Comparison of ENCODE assay signal across 8 mouse cellular contexts in the genomic region with DNA sequence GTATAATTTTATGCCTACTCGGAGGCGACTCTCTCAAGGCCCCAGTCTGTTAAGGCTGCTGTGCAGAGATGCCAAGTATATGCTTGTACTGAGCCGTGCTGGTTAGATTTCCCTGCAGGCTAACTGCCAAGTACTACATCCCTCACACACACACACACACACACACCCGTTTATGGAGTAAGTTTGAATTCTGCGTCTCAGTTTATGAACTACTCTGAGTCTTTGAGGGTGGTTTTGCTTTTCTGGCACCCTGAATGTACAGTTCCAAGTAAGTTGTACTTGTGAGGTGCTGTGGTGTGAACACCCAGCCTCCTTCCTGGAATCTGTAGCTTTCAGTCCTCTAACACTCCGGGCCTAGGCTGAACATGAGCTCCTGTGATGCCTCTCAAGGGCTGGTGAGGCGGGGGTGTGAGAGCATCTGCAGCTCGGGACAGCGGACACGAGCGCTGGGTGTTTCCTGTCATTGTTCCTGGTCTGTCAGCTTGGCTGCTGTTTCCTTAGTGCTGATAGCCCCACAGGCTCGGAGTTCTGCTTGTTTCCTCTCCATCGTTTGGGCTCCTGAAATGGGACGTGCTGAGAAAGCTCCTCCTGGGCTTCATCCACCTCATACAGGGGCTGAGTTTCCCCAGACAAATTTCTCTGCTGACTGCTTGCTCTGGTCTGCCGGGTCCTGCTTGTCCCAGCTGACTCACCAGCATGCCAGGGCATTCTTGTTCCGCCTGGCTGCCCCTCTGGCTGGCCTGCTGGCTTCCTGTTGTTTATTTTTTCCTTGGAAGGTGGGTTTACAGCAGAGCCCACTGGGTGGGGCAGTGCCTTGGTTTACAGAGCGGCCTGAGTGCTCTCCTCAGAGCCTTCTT. TPM values are rescaled to one million over a fixed set of nuclear protein-coding genes. Genes with fewer than 3 reads are reported as not detected.
DNase-seq lines count a peak whose midpoint lies in the region; ATAC-seq and TF ChIP-seq lines count a peak whose summit lies in the region.

No protein-coding gene starts in this region.

- no peak for DNase-seq in gastrocnemius, adult 2 months
- DNase-seq in gastrocnemius, adult 18-20 months (ENCODE audit: low spot score), result no peak
- peak; percentile 70 for DNase-seq in NIH3T3 (ENCODE audit: low read depth)
- DNase-seq in heart, adult 11 months, result peak; percentile 99
- no peak for DNase-seq in urinary bladder, adult 2 months (ENCODE audit: low spot score)
- DNase-seq in thymus, postnatal 25 days, result no peak

- H3K4me3 ChIP-seq in gastrocnemius, adult 2 months, result peak overlapping the region; percentile 48
- H3K4me3 ChIP-seq in kidney, embryonic 14.5 days (ENCODE audit: low read length), result no peak overlapping the region
- H3K4me3 ChIP-seq in lung, embryonic 15.5 days, result no peak overlapping the region

- H3K9ac ChIP-seq in kidney, embryonic 14.5 days (ENCODE audit: low read depth, low read length), result peak overlapping the region; percentile 23; the same call in 1 of the 2 replicates
- H3K9ac ChIP-seq in lung, embryonic 15.5 days, result no peak overlapping the region

- 37% methylated on average over 17 of the region's 17 CpGs for WGBS in kidney, embryonic 14.5 days
- WGBS in lung, embryonic 15.5 days, result 50% methylated on average over 17 of the region's 17 CpGs

- H3K36me3 ChIP-seq in kidney, embryonic 14.5 days (ENCODE audit: control insufficient read depth, insufficient read depth, low read length), result peaks cover 54% of the 10 kb centered on the region
- peaks cover 57% of the 10 kb centered on the region for H3K36me3 ChIP-seq in lung, embryonic 15.5 days

- intact Hi-C loops in gastrocnemius, adult 2 months (cut with DNase I), result loop anchor here (5.0 kb wide), 1 partner anchor 39 kb away; no protein-coding TSS in a partner anchor

- H3K27me3 ChIP-seq in kidney, embryonic 14.5 days (ENCODE audit: control insufficient read depth, insufficient read depth, low read length), result no peaks in the 10 kb centered on the region
- no peaks in the 10 kb centered on the region for H3K27me3 ChIP-seq in lung, embryonic 15.5 days

- H3K4me1 ChIP-seq in kidney, embryonic 14.5 days (ENCODE audit: control insufficient read depth, insufficient read depth, low read length), result peaks cover 29% of the 10 kb centered on the region
- peaks cover 17% of the 10 kb centered on the region; the same call in 1 of the 2 replicates for H3K4me1 ChIP-seq in lung, embryonic 15.5 days

- no peak for TF ChIP-seq CTCF in gastrocnemius, adult 2 months (IDR thresholded peaks at IDR 0.05)

- peak overlapping the region; percentile 82 for H3K27ac ChIP-seq in gastrocnemius, adult 2 months
- H3K27ac ChIP-seq in kidney, embryonic 14.5 days (ENCODE audit: low read depth, low read length), result peak overlapping the region; percentile 91
- H3K27ac ChIP-seq in lung, embryonic 15.5 days, result peak overlapping the region; percentile 82

- H3K9me3 ChIP-seq in kidney, embryonic 14.5 days (ENCODE audit: control insufficient read depth, low read length), result no peaks in the 10 kb centered on the region
- H3K9me3 ChIP-seq in lung, embryonic 15.5 days, result no peaks in the 10 kb centered on the region

- peak overlapping the region; percentile 12; the same call in 1 of the 2 replicates for H3K4me2 ChIP-seq in kidney, embryonic 14.5 days (replicated peaks; ENCODE audit: low read depth, low read length)
- no peak overlapping the region for H3K4me2 ChIP-seq in lung, embryonic 15.5 days

- ATAC-seq in kidney, embryonic 14.5 days (ENCODE audit: low FRiP score, low TSS enrichment), result peak; percentile 82
- ATAC-seq in lung, embryonic 15.5 days (ENCODE audit: borderline replicate concordance, extremely low read depth, low FRiP score, low TSS enrichment), result peak; percentile 51

RNA-seq across cellular contexts. Expression of a gene that starts 7.9 kb away (rescaled TPM):
- total RNA-seq in gastrocnemius, adult 2 months (2021), result 10 to 100 TPM; 31.3 to 31.9 TPM
- total RNA-seq in gastrocnemius, adult 18-20 months (2021), result 10 to 100 TPM; 27.9 to 31.1 TPM
- 44.3 and 56.0 TPM in 2 replicates for polyA plus RNA-seq in kidney, embryonic 14.5 days (2014; fragmentation: Nextera tagmentation; extraction: Ambion mirVana)
- polyA plus RNA-seq in lung, embryonic 15.5 days (2015; fragmentation: Nextera tagmentation; extraction: Ambion mirVana), result 35.6 and 40.0 TPM in 2 replicates
- polyA plus RNA-seq in urinary bladder, adult 2 months (2012; rRNA removed), result 17.8 and 26.4 TPM in 2 replicates

RNA-seq across cellular contexts. Expression of a gene that starts 13.6 kb away (rescaled TPM):
- total RNA-seq in gastrocnemius, adult 2 months (2021), result 100 to 1,000 TPM; 567 to 689 TPM
- 100 to 1,000 TPM; 617 to 621 TPM for total RNA-seq in gastrocnemius, adult 18-20 months (2021)
- 1,879 and 2,111 TPM in 2 replicates for polyA plus RNA-seq in kidney, embryonic 14.5 days (2014; fragmentation: Nextera tagmentation; extraction: Ambion mirVana)
- polyA plus RNA-seq in lung, embryonic 15.5 days (2015; fragmentation: Nextera tagmentation; extraction: Ambion mirVana), result 1,589 and 1,600 TPM in 2 replicates
- 2,459 and 2,490 TPM in 2 replicates for polyA plus RNA-seq in urinary bladder, adult 2 months (2012; rRNA removed)

RNA-seq across cellular contexts. Expression of a gene that starts 58.8 kb away (rescaled TPM):
- total RNA-seq in gastrocnemius, adult 2 months (2021), result 10 to 100 TPM; 38.5 to 39.6 TPM
- total RNA-seq in gastrocnemius, adult 18-20 months (2021), result 10 to 100 TPM; 37.3 to 43.7 TPM
- 17.7 and 18.6 TPM in 2 replicates for polyA plus RNA-seq in kidney, embryonic 14.5 days (2014; fragmentation: Nextera tagmentation; extraction: Ambion mirVana)
- polyA plus RNA-seq in lung, embryonic 15.5 days (2015; fragmentation: Nextera tagmentation; extraction: Ambion mirVana), result 14.7 and 17.5 TPM in 2 replicates
- polyA plus RNA-seq in urinary bladder, adult 2 months (2012; rRNA removed), result 57.6 and 58.7 TPM in 2 replicates

Comparison
In these comparisons a context has a peak if more than half of its experiments do, and no peak if none do; other contexts are left out.
1. DNase-seq: peak in NIH3T3 (single experiment) and heart, adult 11 months (single experiment); none in gastrocnemius, adult 2 months (single experiment), gastrocnemius, adult 18-20 months (single experiment), urinary bladder, adult 2 months (single experiment) and thymus, postnatal 25 days (single experiment).
2. Peak in every context shown above with its lines, with median percentiles within 50 percentile points of each other: H3K27ac ChIP-seq.